Mouse (Mus musculus): ENCODE results near the gene Pkmyt1. TPM values are rescaled to one million over a fixed set of nuclear protein-coding genes. Genes with fewer than 3 reads are reported as not detected.

Pkmyt1 gene
- polyA plus RNA-seq, 1 experiment from 2014 or later: 16.7 TPM

DNA sequence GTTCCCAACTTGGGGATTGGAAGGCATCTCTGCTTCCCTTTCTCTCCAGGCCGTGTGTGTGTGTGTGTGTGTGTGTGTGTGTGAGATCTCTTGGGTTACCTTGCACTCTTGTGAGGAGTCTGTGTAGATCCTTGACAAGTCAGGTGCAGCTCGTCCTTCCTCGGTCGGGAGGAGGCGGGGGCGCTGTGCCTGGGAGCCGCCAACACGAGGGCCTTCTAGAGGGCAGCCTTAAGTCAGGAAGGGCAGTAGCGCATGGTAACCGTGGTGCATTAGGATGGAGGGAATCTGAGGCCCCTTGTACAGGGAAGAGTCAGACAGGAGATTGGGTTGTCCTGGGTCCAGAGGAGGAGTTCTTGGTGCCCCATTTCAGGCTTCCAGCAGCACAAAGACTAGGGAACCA, 50.1 kb downstream of the Pkmyt1 start:
- Histone ChIP-seq H3K4me1 (replicated peaks) (peaks cover 7% of the 10 kb centered on the region), H3K27me3 (no peaks in the 10 kb centered on the region), H3K4me3 (no peak overlapping the region), H3K9ac (no peak overlapping the region), H3K36me3 (peaks cover 6% of the 10 kb centered on the region; the same call in 1 of the 2 replicates), H3K4me2 (no peak overlapping the region), H3K27ac (replicated peaks) (no peak overlapping the region), H3K9me3 (no peaks in the 10 kb centered on the region)
- WGBS: 78% methylated on average over 10 of the region's 10 CpGs
- ATAC-seq (ENCODE audit: low read depth): no peak

DNA sequence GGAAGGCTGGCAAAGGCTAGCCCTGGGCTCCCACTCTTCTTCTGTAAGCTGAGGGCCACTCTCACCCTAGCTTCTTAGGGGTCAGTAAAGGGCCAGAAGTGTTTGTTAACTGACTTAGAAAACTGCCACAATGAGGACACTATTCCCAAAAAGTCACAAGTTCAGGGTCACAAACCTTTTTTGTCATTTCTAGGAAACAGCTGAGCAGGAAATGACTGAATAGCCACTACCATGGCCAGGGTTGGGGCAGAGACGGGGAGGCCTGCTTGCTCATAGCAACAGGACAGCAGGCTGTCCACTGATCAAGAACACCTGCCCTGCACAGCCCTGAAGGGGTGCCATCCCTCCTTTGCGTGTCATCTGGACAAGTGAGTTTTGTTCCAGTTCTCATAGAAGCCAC, 51.0 kb downstream of the Pkmyt1 start:
- Histone ChIP-seq H3K9ac (no peak overlapping the region), H3K9me3 (no peaks in the 10 kb centered on the region), H3K4me2 (no peak overlapping the region), H3K27ac (replicated peaks) (no peak overlapping the region), H3K4me1 (replicated peaks) (peaks cover 7% of the 10 kb centered on the region), H3K27me3 (no peaks in the 10 kb centered on the region), H3K36me3 (peaks cover 6% of the 10 kb centered on the region; the same call in 1 of the 2 replicates), H3K4me3 (no peak overlapping the region)
- ATAC-seq (ENCODE audit: low read depth): no peak
- 87% methylated on average over 2 of the region's 2 CpGs for WGBS

DNA sequence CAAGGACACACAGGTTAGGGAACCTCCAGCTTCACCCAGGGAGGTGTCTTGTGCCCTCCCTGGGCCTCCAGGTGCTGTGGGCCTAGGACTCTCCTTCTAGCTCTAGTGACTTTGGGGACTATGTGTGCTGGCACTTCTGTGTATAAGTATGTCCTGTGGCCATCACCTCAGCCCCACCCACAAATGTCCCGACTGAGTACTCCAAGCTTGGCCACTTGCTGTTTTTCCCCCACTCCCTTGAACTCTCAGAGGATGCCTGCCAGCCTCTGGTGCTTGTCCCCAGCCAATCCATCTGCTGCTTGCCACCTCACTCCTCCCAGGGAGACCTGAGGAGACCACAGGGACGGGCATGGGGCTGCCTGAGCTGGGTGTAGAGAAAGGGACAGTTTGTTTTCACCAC, 52.3 kb downstream of the Pkmyt1 start:
- no peak overlapping the region for H3K9ac ChIP-seq
- peaks cover 6% of the 10 kb centered on the region; the same call in 1 of the 2 replicates for H3K36me3 ChIP-seq
- no peak overlapping the region for H3K4me3 ChIP-seq
- no peak overlapping the region for H3K4me2 ChIP-seq
- H3K4me1 ChIP-seq (replicated peaks): peaks cover 7% of the 10 kb centered on the region
- no peak overlapping the region for H3K27ac ChIP-seq (replicated peaks)
- ATAC-seq (ENCODE audit: low read depth): no peak
- WGBS: 55% methylated on average over 2 of the region's 2 CpGs
- no peaks in the 10 kb centered on the region for H3K9me3 ChIP-seq
- H3K27me3 ChIP-seq: no peaks in the 10 kb centered on the region

DNA sequence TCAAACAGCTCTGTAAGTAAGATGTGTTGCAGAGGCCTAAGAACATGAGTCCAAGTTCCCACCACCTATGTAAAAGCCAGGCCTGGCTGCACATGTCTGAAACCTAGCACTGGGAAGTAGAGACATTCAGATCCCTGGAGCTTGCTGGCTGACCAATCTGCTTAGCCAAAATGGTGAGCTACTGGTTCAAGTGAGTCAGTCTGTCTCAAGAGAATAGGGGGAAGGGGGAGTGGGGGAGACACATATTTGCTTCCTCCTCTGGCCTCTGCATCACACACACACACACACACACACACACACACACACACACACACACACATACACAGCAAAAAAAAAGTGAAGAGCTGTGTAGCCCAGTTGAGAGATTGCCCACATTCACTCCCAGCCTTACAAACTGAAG, 57.2 kb downstream of the Pkmyt1 start:
- Histone ChIP-seq H3K36me3 (no peaks in the 10 kb centered on the region), H3K9ac (no peak overlapping the region), H3K9me3 (no peaks in the 10 kb centered on the region), H3K4me3 (no peak overlapping the region), H3K27me3 (no peaks in the 10 kb centered on the region), H3K27ac (replicated peaks) (no peak overlapping the region), H3K4me2 (no peak overlapping the region), H3K4me1 (replicated peaks) (peaks cover 15% of the 10 kb centered on the region)
- ATAC-seq (ENCODE audit: low read depth): no peak

DNA sequence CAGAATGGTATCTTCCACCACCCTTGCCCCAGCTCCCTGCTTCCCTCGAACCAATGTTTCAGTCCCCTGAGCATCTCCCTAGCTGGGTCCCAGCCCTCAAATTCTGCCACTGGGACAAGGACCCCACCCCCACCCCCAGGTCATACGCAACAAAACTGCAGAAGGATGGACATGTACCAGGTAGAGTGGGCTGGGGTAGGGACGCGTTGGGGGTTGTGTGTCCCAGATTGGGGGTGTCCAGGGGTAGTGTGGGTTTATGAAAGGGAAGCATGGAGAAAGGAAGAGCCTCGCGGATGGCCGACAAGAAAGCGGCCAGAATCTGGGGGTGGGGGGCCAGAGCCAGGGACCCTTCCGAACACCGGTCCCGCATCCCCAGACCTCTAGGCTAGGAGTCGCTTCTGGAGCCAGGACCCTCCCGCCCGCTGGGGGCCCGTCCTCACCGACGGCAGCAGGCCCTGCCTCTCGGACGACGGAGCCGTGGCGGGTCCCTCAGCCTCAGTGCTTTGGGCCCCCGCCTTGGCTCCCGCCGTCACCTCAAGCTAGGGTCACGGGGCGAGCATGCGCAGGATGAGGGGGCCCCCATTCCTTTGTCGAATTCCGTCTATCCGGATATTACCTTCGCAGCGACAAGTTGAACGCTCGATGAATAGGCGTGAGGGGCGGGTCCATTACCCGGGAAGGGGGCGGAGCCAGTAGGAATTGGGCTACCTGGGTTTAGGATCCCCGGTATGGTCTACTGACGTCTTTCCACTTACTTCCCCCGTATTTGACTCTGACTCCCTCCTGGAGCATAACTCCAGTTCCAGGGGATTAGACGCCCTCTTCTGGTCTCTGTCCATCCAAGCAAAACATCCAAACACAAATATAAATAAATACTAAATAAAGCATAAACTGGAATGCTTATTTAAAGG, 59.7 kb downstream of the Pkmyt1 start, which contains the start of gene Flywch2:
TSS of gene Flywch2 (minus strand) at position 521 of the 911 bp plus-strand sequence.
- WGBS: 2% methylated on average over 42 of the region's 43 CpGs
- peak within 1 kb of the TSS; percentile 84 for H3K9ac ChIP-seq
- H3K4me2 ChIP-seq: peak within 1 kb of the TSS; percentile 70
- peak; percentile 91 for ATAC-seq (ENCODE audit: low read depth)
- H3K27me3 ChIP-seq: no peaks in the 10 kb centered on the region
- H3K4me1 ChIP-seq (replicated peaks): peaks cover 30% of the 10 kb centered on the region
- no peaks in the 10 kb centered on the region for H3K36me3 ChIP-seq
- H3K27ac ChIP-seq (replicated peaks): peak within 1 kb of the TSS; percentile 93
- H3K4me3 ChIP-seq: peak within 1 kb of the TSS; percentile 59
- H3K9me3 ChIP-seq: no peaks in the 10 kb centered on the region

Other genes starting within 250 kb of the Pkmyt1 start
- not detected in 2 replicates for gene Vmn2r117, start 246.6 kb upstream of the Pkmyt1 start, polyA plus RNA-seq (2015; fragmentation: Nextera tagmentation; extraction: Ambion mirVana)
- gene Zfp213, start 162.1 kb upstream of the Pkmyt1 start, polyA plus RNA-seq (2015; fragmentation: Nextera tagmentation; extraction: Ambion mirVana): 17.4 and 17.8 TPM in 2 replicates
- gene Zfp13, start 126.8 kb upstream of the Pkmyt1 start, polyA plus RNA-seq (2015; fragmentation: Nextera tagmentation; extraction: Ambion mirVana): 24.4 and 28.8 TPM in 2 replicates
- not detected in 2 replicates for gene Zscan10, start 125.5 kb upstream of the Pkmyt1 start, polyA plus RNA-seq (2015; fragmentation: Nextera tagmentation; extraction: Ambion mirVana)
- gene Mmp25, start 81.1 kb upstream of the Pkmyt1 start, polyA plus RNA-seq (2015; fragmentation: Nextera tagmentation; extraction: Ambion mirVana): 1.9 and 2.3 TPM in 2 replicates
- gene Bicdl2, start 65.8 kb upstream of the Pkmyt1 start, polyA plus RNA-seq (2015; fragmentation: Nextera tagmentation; extraction: Ambion mirVana): 0.19 TPM in 1 of 2 replicates, not detected in the other
- 102 and 132 TPM in 2 replicates for gene Hcfc1r1, start 52.7 kb upstream of the Pkmyt1 start, polyA plus RNA-seq (2015; fragmentation: Nextera tagmentation; extraction: Ambion mirVana)
- 51.8 and 51.9 TPM in 2 replicates for gene Thoc6, start 52.5 kb upstream of the Pkmyt1 start, polyA plus RNA-seq (2015; fragmentation: Nextera tagmentation; extraction: Ambion mirVana)
- 4.7 and 5.4 TPM in 2 replicates for gene Tnfrsf12a, start 48.9 kb upstream of the Pkmyt1 start, polyA plus RNA-seq (2015; fragmentation: Nextera tagmentation; extraction: Ambion mirVana)
- gene Cldn6, start 47.1 kb upstream of the Pkmyt1 start, polyA plus RNA-seq (2015; fragmentation: Nextera tagmentation; extraction: Ambion mirVana): 0.53 and 1.2 TPM in 2 replicates
- 1.2 and 1.3 TPM in 2 replicates for gene Cldn9, start 42.3 kb upstream of the Pkmyt1 start, polyA plus RNA-seq (2015; fragmentation: Nextera tagmentation; extraction: Ambion mirVana)
- gene 1520401A03Rik, start 3.6 kb upstream of the Pkmyt1 start, polyA plus RNA-seq (2015; fragmentation: Nextera tagmentation; extraction: Ambion mirVana): 0.36 and 0.54 TPM in 2 replicates
- gene Paqr4, start 14.5 kb downstream of the Pkmyt1 start, polyA plus RNA-seq (2015; fragmentation: Nextera tagmentation; extraction: Ambion mirVana): 48.3 and 51.5 TPM in 2 replicates
- gene Kremen2, start 19.5 kb downstream of the Pkmyt1 start, polyA plus RNA-seq (2015; fragmentation: Nextera tagmentation; extraction: Ambion mirVana): 1.5 and 3.0 TPM in 2 replicates
- gene Flywch1, start 45.3 kb downstream of the Pkmyt1 start, polyA plus RNA-seq (2015; fragmentation: Nextera tagmentation; extraction: Ambion mirVana): 213 and 231 TPM in 2 replicates
- 60.4 and 66.5 TPM in 2 replicates for gene Flywch2, start 59.7 kb downstream of the Pkmyt1 start, polyA plus RNA-seq (2015; fragmentation: Nextera tagmentation; extraction: Ambion mirVana)
- 535 and 581 TPM in 2 replicates for gene Srrm2, start 64.2 kb downstream of the Pkmyt1 start, polyA plus RNA-seq (2015; fragmentation: Nextera tagmentation; extraction: Ambion mirVana)
- 1,286 and 1,362 TPM in 2 replicates for gene Elob, start 102.8 kb downstream of the Pkmyt1 start, polyA plus RNA-seq (2015; fragmentation: Nextera tagmentation; extraction: Ambion mirVana)
- not detected in 2 replicates for gene Prss33, start 109.7 kb downstream of the Pkmyt1 start, polyA plus RNA-seq (2015; fragmentation: Nextera tagmentation; extraction: Ambion mirVana)
- gene Prss32, start 117.5 kb downstream of the Pkmyt1 start, polyA plus RNA-seq (2015; fragmentation: Nextera tagmentation; extraction: Ambion mirVana): not detected in 2 replicates
- 0.96 and 1.4 TPM in 2 replicates for gene Prss41, start 117.8 kb downstream of the Pkmyt1 start, polyA plus RNA-seq (2015; fragmentation: Nextera tagmentation; extraction: Ambion mirVana)
- gene Prss21, start 141.7 kb downstream of the Pkmyt1 start, polyA plus RNA-seq (2015; fragmentation: Nextera tagmentation; extraction: Ambion mirVana): not detected in 2 replicates
- not detected in 2 replicates for gene Dcpp1, start 154.5 kb downstream of the Pkmyt1 start, polyA plus RNA-seq (2015; fragmentation: Nextera tagmentation; extraction: Ambion mirVana)
- not detected in 2 replicates for gene Dcpp2, start 154.5 kb downstream of the Pkmyt1 start, polyA plus RNA-seq (2015; fragmentation: Nextera tagmentation; extraction: Ambion mirVana)
- not detected in 2 replicates for gene Dcpp3, start 191.1 kb downstream of the Pkmyt1 start, polyA plus RNA-seq (2015; fragmentation: Nextera tagmentation; extraction: Ambion mirVana)
- not detected in 2 replicates for gene Sbp, start 215.3 kb downstream of the Pkmyt1 start, polyA plus RNA-seq (2015; fragmentation: Nextera tagmentation; extraction: Ambion mirVana)
- gene Sbpl, start 228.9 kb downstream of the Pkmyt1 start, polyA plus RNA-seq (2015; fragmentation: Nextera tagmentation; extraction: Ambion mirVana): not detected in 2 replicates

Data from neural tube, embryonic 13.5 days (tissue).